Mouse (Mus musculus): Measurements from ENCODE around the gene Kcnk18. TPM values are rescaled to one million over a fixed set of nuclear protein-coding genes. Genes with fewer than 3 reads are reported as not detected.

Gene Kcnk18
- polyA plus RNA-seq, 1 experiment = not detected

DNA sequence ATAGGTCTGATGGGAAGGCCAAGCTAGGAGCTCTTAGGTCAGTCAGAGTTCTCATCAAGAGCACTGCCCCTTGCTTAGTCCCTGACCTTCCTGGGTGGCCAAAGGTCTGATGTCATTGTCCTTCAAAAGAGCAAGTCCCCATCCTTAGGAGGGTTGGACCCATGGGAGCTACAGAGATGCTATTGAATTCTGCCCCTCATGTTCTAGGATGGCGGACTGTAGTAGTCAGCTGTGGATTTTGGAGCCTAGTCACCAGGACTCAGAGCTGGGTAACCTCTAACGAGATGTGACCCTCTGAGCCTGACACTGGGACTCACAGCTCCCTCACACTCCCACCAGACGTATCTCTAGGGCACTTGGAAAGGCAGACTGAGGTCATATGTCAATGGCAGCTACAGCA, 9.4 kb downstream of the Kcnk18 start:
- H3K27me3 ChIP-seq (replicated peaks; ENCODE audit: control insufficient read depth, insufficient read depth, low read length) = no peaks in the 10 kb centered on the region
- H3K27ac ChIP-seq (ENCODE audit: insufficient read depth, low read depth, low read length) = no peak overlapping the region
- DNase-seq = no peak
- H3K4me3 ChIP-seq (ENCODE audit: insufficient read depth, low read depth, low read length) = no peak overlapping the region
- TF ChIP-seq POLR2A (IDR thresholded peaks at IDR 0.05; ENCODE audit: low read depth, low read length) (no peak), CTCF (conservative IDR thresholded peaks at IDR 0.05; ENCODE audit: insufficient read depth, insufficient read length, low read depth, low read length) (no peak)
- H3K4me1 ChIP-seq (ENCODE audit: control insufficient read depth, insufficient read depth, low read length) = no peaks in the 10 kb centered on the region
- H3K36me3 ChIP-seq (ENCODE audit: control insufficient read depth, insufficient read depth, low read length) = no peaks in the 10 kb centered on the region
- WGBS = 82% methylated on average over 3 of the region's 3 CpGs

DNA sequence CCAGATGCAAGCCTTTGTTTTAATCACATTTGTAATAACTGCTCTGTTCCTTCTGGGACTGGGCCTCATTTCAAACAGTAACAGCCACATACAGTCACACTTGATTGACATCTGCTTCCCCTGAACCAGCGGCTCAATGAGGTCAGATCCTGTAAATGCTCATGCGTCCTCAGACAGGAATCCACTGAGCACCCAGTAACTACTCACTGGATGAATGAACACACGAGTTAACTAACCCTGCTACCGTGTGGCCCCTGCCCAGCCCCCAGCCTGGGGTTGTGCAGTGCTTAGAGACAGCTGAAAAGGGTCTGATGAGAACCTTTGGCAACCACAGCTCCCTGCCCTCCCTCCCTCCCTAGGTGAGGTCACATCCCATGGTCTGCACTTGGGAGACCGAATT, 13.8 kb downstream of the Kcnk18 start:
- no peaks in the 10 kb centered on the region for H3K27me3 ChIP-seq (replicated peaks; ENCODE audit: control insufficient read depth, insufficient read depth, low read length)
- H3K36me3 ChIP-seq (ENCODE audit: control insufficient read depth, insufficient read depth, low read length) = no peaks in the 10 kb centered on the region
- 27% methylated on average over 5 of the region's 5 CpGs for WGBS
- no peak overlapping the region for H3K4me3 ChIP-seq (ENCODE audit: insufficient read depth, low read depth, low read length)
- no peak overlapping the region for H3K27ac ChIP-seq (ENCODE audit: insufficient read depth, low read depth, low read length)
- no peaks in the 10 kb centered on the region for H3K4me1 ChIP-seq (ENCODE audit: control insufficient read depth, insufficient read depth, low read length)
- DNase-seq = no peak
- TF ChIP-seq CTCF (conservative IDR thresholded peaks at IDR 0.05; ENCODE audit: insufficient read depth, insufficient read length, low read depth, low read length) (no peak), POLR2A (IDR thresholded peaks at IDR 0.05; ENCODE audit: low read depth, low read length) (no peak)

DNA sequence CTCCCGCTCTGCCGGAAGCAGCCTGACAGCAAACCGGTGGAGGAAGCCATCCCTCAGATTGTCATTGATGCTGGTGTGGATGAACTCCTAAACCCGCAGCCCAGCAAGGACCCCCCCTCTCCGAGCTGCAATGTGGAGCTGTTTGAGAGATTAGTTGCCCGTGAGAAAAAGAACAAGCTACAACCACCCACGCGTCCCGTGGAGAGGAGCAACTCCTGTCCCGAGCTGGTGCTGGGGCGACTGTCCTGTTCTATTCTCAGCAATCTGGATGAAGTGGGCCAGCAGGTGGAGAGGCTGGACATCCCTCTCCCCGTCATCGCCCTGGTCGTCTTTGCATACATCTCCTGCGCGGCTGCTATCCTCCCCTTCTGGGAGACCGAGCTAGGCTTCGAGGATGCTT, 16.0 kb downstream of the Kcnk18 start:
- H3K36me3 ChIP-seq (ENCODE audit: control insufficient read depth, insufficient read depth, low read length) = no peaks in the 10 kb centered on the region
- no peaks in the 10 kb centered on the region for H3K27me3 ChIP-seq (replicated peaks; ENCODE audit: control insufficient read depth, insufficient read depth, low read length)
- H3K4me3 ChIP-seq (ENCODE audit: insufficient read depth, low read depth, low read length) = no peak overlapping the region
- 71% methylated on average over 18 of the region's 18 CpGs for WGBS
- no peaks in the 10 kb centered on the region for H3K4me1 ChIP-seq (ENCODE audit: control insufficient read depth, insufficient read depth, low read length)
- H3K27ac ChIP-seq (ENCODE audit: insufficient read depth, low read depth, low read length) = no peak overlapping the region
- TF ChIP-seq CTCF (conservative IDR thresholded peaks at IDR 0.05; ENCODE audit: insufficient read depth, insufficient read length, low read depth, low read length) = no peak
- TF ChIP-seq POLR2A (IDR thresholded peaks at IDR 0.05; ENCODE audit: low read depth, low read length) = no peak
- no peak for DNase-seq

DNA sequence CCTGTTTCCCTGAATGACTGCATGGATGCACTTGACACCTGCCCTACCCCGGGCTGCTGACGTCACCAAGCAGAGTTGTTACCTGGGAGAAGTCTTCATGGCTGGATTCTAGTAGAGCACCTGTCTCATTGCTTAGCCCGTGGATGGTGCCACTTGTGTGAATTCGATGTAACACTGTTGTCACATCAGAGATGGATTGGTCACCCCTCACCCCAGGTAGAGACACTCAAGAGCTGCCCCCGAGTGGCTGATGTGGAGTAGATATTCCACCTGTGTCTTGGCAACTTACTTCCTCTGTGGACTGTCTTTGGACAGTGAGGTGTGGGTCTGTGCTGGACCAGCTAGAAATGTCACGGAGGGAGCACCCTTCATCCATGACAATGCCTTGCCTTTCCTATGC, 17.0 kb downstream of the Kcnk18 start:
- no peaks in the 10 kb centered on the region for H3K4me1 ChIP-seq (ENCODE audit: control insufficient read depth, insufficient read depth, low read length)
- no peak overlapping the region for H3K27ac ChIP-seq (ENCODE audit: insufficient read depth, low read depth, low read length)
- WGBS = 76% methylated on average over 6 of the region's 6 CpGs
- no peak for DNase-seq
- no peak for TF ChIP-seq POLR2A (IDR thresholded peaks at IDR 0.05; ENCODE audit: low read depth, low read length)
- TF ChIP-seq CTCF (conservative IDR thresholded peaks at IDR 0.05; ENCODE audit: insufficient read depth, insufficient read length, low read depth, low read length) = no peak
- no peak overlapping the region for H3K4me3 ChIP-seq (ENCODE audit: insufficient read depth, low read depth, low read length)
- H3K27me3 ChIP-seq (replicated peaks; ENCODE audit: control insufficient read depth, insufficient read depth, low read length) = no peaks in the 10 kb centered on the region
- H3K36me3 ChIP-seq (ENCODE audit: control insufficient read depth, insufficient read depth, low read length) = no peaks in the 10 kb centered on the region

DNA sequence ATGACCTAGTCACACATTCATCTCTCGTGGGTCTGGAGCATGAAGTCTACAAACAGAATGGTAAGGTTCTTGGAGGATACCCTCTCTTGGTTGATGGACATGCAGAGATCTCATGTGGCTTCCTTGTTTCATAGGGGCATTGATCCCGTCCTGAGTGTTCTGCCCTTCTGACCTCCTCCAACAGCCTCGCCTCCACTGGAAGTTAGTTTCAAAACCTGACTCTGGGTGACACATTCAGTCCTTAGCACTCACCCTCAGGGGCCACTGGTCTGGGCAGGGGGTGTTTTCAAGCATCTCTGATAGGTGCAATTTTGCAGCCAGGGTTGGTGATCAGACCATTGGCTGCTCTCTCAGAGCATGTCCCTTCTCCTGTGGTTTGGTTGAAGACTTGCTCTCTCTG, 19.6 kb downstream of the Kcnk18 start:
- H3K36me3 ChIP-seq (ENCODE audit: control insufficient read depth, insufficient read depth, low read length) = no peaks in the 10 kb centered on the region
- no peak overlapping the region for H3K4me3 ChIP-seq (ENCODE audit: insufficient read depth, low read depth, low read length)
- WGBS = 84% methylated on average over 3 of the region's 3 CpGs
- H3K27ac ChIP-seq (ENCODE audit: insufficient read depth, low read depth, low read length) = no peak overlapping the region
- TF ChIP-seq POLR2A (IDR thresholded peaks at IDR 0.05; ENCODE audit: low read depth, low read length) (no peak), CTCF (conservative IDR thresholded peaks at IDR 0.05; ENCODE audit: insufficient read depth, insufficient read length, low read depth, low read length) (no peak)
- no peaks in the 10 kb centered on the region for H3K27me3 ChIP-seq (replicated peaks; ENCODE audit: control insufficient read depth, insufficient read depth, low read length)
- DNase-seq = no peak
- no peaks in the 10 kb centered on the region for H3K4me1 ChIP-seq (ENCODE audit: control insufficient read depth, insufficient read depth, low read length)

DNA sequence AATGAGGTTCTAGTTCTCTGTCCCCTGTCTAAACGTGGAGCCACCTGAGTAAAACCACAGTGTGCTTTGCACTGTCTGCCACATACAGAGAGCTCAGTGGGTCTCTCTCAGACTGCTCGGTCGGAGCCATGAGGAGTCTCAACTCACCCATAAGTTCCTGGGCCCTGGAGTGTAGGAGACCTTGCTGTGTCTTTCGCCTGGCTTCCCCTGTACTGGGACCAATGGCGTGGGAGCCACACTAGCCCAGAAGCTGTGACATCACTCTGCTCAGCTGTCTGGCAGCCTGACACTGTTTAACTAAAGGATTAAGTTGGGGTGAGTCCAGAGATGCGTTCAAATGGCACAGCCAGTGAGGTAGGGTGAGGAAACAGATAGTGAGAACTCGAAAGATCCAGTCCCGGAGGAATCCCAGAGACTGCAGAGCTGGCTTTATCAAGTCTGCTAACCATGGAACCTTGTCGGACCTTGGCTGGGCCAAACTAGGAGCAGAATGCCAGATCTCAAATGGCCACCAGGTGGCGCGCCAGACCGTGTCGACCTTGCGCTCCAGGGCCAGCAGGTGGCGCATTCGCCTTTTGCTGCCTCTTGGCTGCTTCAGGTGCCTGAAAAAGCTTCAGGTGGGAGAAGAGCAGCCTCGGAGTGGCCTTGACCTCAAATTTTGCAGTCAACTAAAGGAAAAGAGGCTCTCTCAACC, 20.3 kb downstream of the Kcnk18 start:
- H3K4me3 ChIP-seq (ENCODE audit: insufficient read depth, low read depth, low read length) = no peak overlapping the region
- no peaks in the 10 kb centered on the region for H3K4me1 ChIP-seq (ENCODE audit: control insufficient read depth, insufficient read depth, low read length)
- no peak overlapping the region for H3K27ac ChIP-seq (ENCODE audit: insufficient read depth, low read depth, low read length)
- H3K36me3 ChIP-seq (ENCODE audit: control insufficient read depth, insufficient read depth, low read length) = no peaks in the 10 kb centered on the region
- WGBS = 19% methylated on average over 17 of the region's 17 CpGs
- peak; percentile 85 for DNase-seq
- no peaks in the 10 kb centered on the region for H3K27me3 ChIP-seq (replicated peaks; ENCODE audit: control insufficient read depth, insufficient read depth, low read length)
- TF ChIP-seq POLR2A (IDR thresholded peaks at IDR 0.05; ENCODE audit: low read depth, low read length) (no peak), CTCF (conservative IDR thresholded peaks at IDR 0.05; ENCODE audit: insufficient read depth, insufficient read length, low read depth, low read length) (peak; percentile 100; the same call in 1 of the 2 replicates)

DNA sequence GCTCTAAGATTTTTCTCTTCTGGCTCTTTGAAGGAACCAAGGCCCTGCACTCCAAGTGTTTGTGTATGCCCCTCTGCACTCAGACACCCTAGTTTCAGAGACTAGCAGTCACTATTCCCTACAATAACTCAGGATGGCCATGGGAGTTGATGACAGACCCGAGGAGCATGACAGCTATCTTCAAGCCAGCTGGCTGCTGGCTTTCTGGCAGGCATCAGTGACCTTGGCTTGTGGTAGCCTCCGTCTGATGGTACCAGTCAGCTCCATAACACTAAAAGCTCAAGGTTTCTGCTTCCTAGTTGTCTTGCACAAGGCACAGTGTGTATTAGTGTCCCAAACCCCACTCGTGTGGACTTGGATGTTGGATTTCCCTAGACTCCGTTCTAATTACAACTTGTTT, 23.0 kb downstream of the Kcnk18 start:
- Histone ChIP-seq H3K27ac (ENCODE audit: insufficient read depth, low read depth, low read length) (no peak overlapping the region), H3K4me3 (ENCODE audit: insufficient read depth, low read depth, low read length) (no peak overlapping the region), H3K27me3 (replicated peaks; ENCODE audit: control insufficient read depth, insufficient read depth, low read length) (no peaks in the 10 kb centered on the region), H3K36me3 (ENCODE audit: control insufficient read depth, insufficient read depth, low read length) (no peaks in the 10 kb centered on the region), H3K4me1 (ENCODE audit: control insufficient read depth, insufficient read depth, low read length) (no peaks in the 10 kb centered on the region)
- TF ChIP-seq POLR2A (IDR thresholded peaks at IDR 0.05; ENCODE audit: low read depth, low read length) (no peak), CTCF (conservative IDR thresholded peaks at IDR 0.05; ENCODE audit: insufficient read depth, insufficient read length, low read depth, low read length) (no peak)
- 81% methylated on average over 4 of the region's 4 CpGs for WGBS
- DNase-seq = no peak
